Mouse (Mus musculus): ENCODE measurements around the gene Kcnh1. TPM values are rescaled to one million over a fixed set of nuclear protein-coding genes. Genes with fewer than 3 reads are reported as not detected.

The Kcnh1 gene
- polyA plus RNA-seq, 2 experiments, result under 0.01 TPM; not detected in 1

DNA sequence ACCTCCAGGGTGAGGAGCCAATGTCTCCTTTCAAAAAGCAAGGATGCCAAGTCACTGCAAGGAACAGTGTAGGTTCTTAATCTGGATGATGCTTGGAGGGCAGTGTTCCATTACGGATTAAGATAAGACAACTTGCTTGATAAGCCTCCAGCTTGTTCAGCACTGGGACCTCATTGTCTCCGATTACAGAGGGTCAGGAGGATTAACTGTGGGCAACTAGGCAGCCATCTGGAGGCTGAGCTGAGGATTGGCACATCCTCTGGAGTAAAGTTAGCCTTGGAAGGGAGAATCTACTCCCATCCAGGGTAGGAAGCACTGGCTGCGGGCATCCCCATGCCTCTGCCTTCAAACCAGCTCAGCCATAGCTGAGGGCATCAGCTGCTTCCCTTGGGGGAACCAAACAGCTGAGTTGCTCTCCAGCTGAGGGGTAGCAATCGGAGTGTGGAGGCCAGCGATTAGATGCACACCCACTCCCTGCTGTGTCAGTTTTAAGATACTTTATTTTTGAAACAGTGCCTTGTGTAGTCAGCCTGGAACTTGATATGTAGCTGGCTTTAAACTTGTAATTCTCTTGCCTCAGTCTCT lies 87.3 kb downstream of the Kcnh1 start:
- Histone ChIP-seq H3K4me1 (replicated peaks; ENCODE audit: control insufficient read depth in 2 of 2, insufficient read depth in 2 of 2, low read length in 1 of 2) (no peaks in the 10 kb centered on the region), H3K36me3 (replicated peaks; ENCODE audit: control insufficient read depth, insufficient read depth, low read depth) (no peaks in the 10 kb centered on the region), H3K27ac (no peak overlapping the region), H3K9me3 (ENCODE audit: control insufficient read depth, low read length) (no peaks in the 10 kb centered on the region), H3K4me3 (ENCODE audit: insufficient read depth in 1 of 2, low read depth in 2 of 2, low read length in 2 of 2) (no peak overlapping the region), H3K9ac (replicated peaks) (no peak overlapping the region), H3K4me2 (ENCODE audit: low read depth) (no peak overlapping the region), H3K27me3 (ENCODE audit: control insufficient read depth, insufficient read depth, low read length) (no peaks in the 10 kb centered on the region)
- ATAC-seq (ENCODE audit: insufficient read depth) (no peak), DNase-seq (ENCODE audit: low read depth in 3 of 3, low spot score in 3 of 3) (no peak)
- TF ChIP-seq CTCF (IDR thresholded peaks at IDR 0.05; ENCODE audit: low read depth) (no peak), EP300 (IDR thresholded peaks at IDR 0.05; ENCODE audit: low read depth) (no peak)
- WGBS (ENCODE audit: insufficient replicate concordance), result 46% methylated on average over 5 of the region's 5 CpGs

DNA sequence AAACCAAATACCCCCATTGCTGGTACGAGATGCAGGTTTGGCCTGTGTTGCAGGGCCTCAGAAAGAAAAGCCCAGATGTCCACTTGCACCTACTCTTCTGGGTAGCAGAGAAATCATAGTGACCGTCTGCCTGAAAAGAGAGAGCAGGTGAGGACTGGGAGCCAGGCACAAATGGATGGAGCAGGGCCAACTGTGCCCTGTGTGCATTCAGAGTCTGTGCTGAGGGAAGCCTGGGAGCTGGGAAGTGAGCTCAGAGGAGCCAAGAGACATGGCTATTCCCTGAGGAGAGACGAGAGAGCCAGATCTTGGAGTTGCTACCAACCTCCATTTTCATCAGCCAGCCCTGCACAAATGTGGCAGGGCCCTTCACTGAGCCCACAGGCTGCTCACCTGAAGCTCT lies 93.8 kb downstream of the Kcnh1 start:
- Histone ChIP-seq H3K4me1 (replicated peaks; ENCODE audit: control insufficient read depth in 2 of 2, insufficient read depth in 2 of 2, low read length in 1 of 2) (no peaks in the 10 kb centered on the region), H3K4me2 (ENCODE audit: low read depth) (no peak overlapping the region), H3K27me3 (ENCODE audit: control insufficient read depth, insufficient read depth, low read length) (no peaks in the 10 kb centered on the region), H3K9ac (replicated peaks) (no peak overlapping the region), H3K27ac (no peak overlapping the region), H3K36me3 (replicated peaks; ENCODE audit: control insufficient read depth, insufficient read depth, low read depth) (no peaks in the 10 kb centered on the region), H3K4me3 (ENCODE audit: insufficient read depth in 1 of 2, low read depth in 2 of 2, low read length in 2 of 2) (no peak overlapping the region), H3K9me3 (ENCODE audit: control insufficient read depth, low read length) (no peaks in the 10 kb centered on the region)
- no peak for TF ChIP-seq CTCF (IDR thresholded peaks at IDR 0.05; ENCODE audit: low read depth)
- DNase-seq (ENCODE audit: low read depth in 3 of 3, low spot score in 3 of 3) (no peak), ATAC-seq (ENCODE audit: insufficient read depth) (no peak)
- WGBS (ENCODE audit: insufficient replicate concordance), result 55% methylated on average over 3 of the region's 3 CpGs

DNA sequence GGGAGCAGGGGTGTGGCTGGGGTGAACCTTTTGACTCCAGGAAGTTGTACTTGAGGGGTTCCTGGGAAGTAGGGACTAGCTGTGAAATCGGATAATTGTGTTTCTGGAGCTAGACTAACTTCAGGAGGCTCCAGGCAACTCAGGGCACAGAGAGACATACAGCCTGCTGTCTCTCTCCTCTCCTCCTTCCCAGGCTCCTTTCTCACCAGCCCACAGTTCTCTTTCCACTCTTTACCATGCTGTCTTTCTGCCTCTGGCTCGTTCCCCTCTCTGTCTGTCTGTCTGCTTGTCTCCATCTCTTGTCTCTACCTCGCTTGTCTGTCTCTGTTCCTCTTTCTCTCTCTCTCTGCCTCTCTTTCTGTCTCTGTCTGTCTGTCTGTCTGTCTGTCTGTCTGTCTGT lies 94.4 kb downstream of the Kcnh1 start:
- Histone ChIP-seq H3K9me3 (ENCODE audit: control insufficient read depth, low read length) (no peaks in the 10 kb centered on the region), H3K4me1 (replicated peaks; ENCODE audit: control insufficient read depth in 2 of 2, insufficient read depth in 2 of 2, low read length in 1 of 2) (no peaks in the 10 kb centered on the region), H3K27me3 (ENCODE audit: control insufficient read depth, insufficient read depth, low read length) (no peaks in the 10 kb centered on the region), H3K4me3 (ENCODE audit: insufficient read depth in 1 of 2, low read depth in 2 of 2, low read length in 2 of 2) (no peak overlapping the region), H3K27ac (no peak overlapping the region), H3K36me3 (replicated peaks; ENCODE audit: control insufficient read depth, insufficient read depth, low read depth) (no peaks in the 10 kb centered on the region), H3K9ac (replicated peaks) (no peak overlapping the region), H3K4me2 (ENCODE audit: low read depth) (no peak overlapping the region)
- TF ChIP-seq CTCF (IDR thresholded peaks at IDR 0.05; ENCODE audit: low read depth) (no peak), EP300 (IDR thresholded peaks at IDR 0.05; ENCODE audit: low read depth) (no peak)
- 36% methylated on average over 3 of the region's 3 CpGs for whole genome bisulfite sequencing (ENCODE audit: insufficient replicate concordance)
- DNase-seq (ENCODE audit: low read depth in 3 of 3, low spot score in 3 of 3) (no peak), ATAC-seq (ENCODE audit: insufficient read depth) (no peak)

DNA sequence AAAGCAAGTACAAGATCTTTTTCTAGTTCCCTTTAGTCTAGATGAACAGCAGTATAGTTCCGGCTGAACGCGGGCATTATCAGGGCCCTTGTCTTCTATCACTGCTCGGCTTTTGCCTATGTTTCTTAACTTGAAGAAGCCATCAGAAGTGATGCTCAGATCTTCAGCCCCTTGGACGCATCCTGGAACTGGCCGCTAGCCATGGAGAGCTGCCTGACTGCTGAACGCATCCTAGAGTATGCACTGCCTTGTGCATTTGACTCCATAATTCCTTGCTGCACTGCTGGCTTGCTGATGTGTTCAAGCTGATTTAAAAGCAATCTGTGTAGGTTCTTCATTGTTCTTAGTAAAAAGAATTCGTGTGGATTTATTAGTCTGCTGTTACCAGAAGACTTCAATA lies 97.9 kb downstream of the Kcnh1 start:
- no peak overlapping the region for H3K27ac ChIP-seq
- ATAC-seq (ENCODE audit: insufficient read depth), result no peak
- WGBS (ENCODE audit: insufficient replicate concordance), result 67% methylated on average over 8 of the region's 8 CpGs
- no peak for DNase-seq (ENCODE audit: low read depth in 3 of 3, low spot score in 3 of 3)
- H3K4me1 ChIP-seq (replicated peaks; ENCODE audit: control insufficient read depth in 2 of 2, insufficient read depth in 2 of 2, low read length in 1 of 2), result no peaks in the 10 kb centered on the region
- H3K9me3 ChIP-seq (ENCODE audit: control insufficient read depth, low read length), result no peaks in the 10 kb centered on the region
- TF ChIP-seq CTCF (IDR thresholded peaks at IDR 0.05; ENCODE audit: low read depth) (no peak), EP300 (IDR thresholded peaks at IDR 0.05; ENCODE audit: low read depth) (no peak)
- no peak overlapping the region for H3K9ac ChIP-seq (replicated peaks)
- H3K4me3 ChIP-seq (ENCODE audit: insufficient read depth in 1 of 2, low read depth in 2 of 2, low read length in 2 of 2), result no peak overlapping the region
- H3K4me2 ChIP-seq (ENCODE audit: low read depth), result no peak overlapping the region
- no peaks in the 10 kb centered on the region for H3K36me3 ChIP-seq (replicated peaks; ENCODE audit: control insufficient read depth, insufficient read depth, low read depth)
- no peaks in the 10 kb centered on the region for H3K27me3 ChIP-seq (ENCODE audit: control insufficient read depth, insufficient read depth, low read length)

DNA sequence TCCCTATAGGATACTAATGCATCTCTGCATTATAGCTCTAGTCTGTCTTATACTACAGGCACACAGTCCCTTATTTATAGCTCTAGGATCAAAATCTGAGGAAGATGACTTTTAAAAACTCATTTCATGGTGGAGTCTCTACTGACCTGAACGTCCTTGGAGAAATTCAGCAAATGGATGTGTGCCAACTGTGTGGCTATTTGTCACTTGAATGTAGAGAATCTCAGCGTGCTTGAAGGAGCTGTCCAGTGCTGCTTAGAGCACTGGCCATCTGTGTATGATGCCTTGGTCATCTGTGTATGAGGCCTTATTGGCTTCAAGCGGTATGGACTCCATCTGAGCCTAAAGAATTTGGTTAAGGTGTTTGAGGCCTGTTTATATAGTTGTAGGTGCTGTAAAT lies 100.7 kb downstream of the Kcnh1 start:
- Histone ChIP-seq H3K27me3 (ENCODE audit: control insufficient read depth, insufficient read depth, low read length) (no peaks in the 10 kb centered on the region), H3K27ac (no peak overlapping the region), H3K9me3 (ENCODE audit: control insufficient read depth, low read length) (no peaks in the 10 kb centered on the region), H3K4me3 (ENCODE audit: insufficient read depth in 1 of 2, low read depth in 2 of 2, low read length in 2 of 2) (no peak overlapping the region), H3K9ac (replicated peaks) (no peak overlapping the region), H3K4me2 (ENCODE audit: low read depth) (no peak overlapping the region), H3K4me1 (replicated peaks; ENCODE audit: control insufficient read depth in 2 of 2, insufficient read depth in 2 of 2, low read length in 1 of 2) (no peaks in the 10 kb centered on the region), H3K36me3 (replicated peaks; ENCODE audit: control insufficient read depth, insufficient read depth, low read depth) (no peaks in the 10 kb centered on the region)
- TF ChIP-seq EP300 (IDR thresholded peaks at IDR 0.05; ENCODE audit: low read depth), result no peak
- TF ChIP-seq CTCF (IDR thresholded peaks at IDR 0.05; ENCODE audit: low read depth), result no peak
- no peak for ATAC-seq (ENCODE audit: insufficient read depth)
- WGBS (ENCODE audit: insufficient replicate concordance), result 49% methylated on average over 3 of the region's 3 CpGs
- no peak for DNase-seq (ENCODE audit: low read depth in 3 of 3, low spot score in 3 of 3)

All from liver, embryonic 14.5 days (tissue).